Mouse (Mus musculus): Measurements from ENCODE around the gene Senp6. TPM values are rescaled to one million over a fixed set of nuclear protein-coding genes. Genes with fewer than 3 reads are reported as not detected.
"Not testable (repeated sequence)": the region's sequence is repeated elsewhere in the genome, so short reads cannot be mapped to it uniquely, and the experiment has no call there.

Senp6 gene
- polyA plus RNA-seq, 1 experiment: 43.0 TPM

DNA sequence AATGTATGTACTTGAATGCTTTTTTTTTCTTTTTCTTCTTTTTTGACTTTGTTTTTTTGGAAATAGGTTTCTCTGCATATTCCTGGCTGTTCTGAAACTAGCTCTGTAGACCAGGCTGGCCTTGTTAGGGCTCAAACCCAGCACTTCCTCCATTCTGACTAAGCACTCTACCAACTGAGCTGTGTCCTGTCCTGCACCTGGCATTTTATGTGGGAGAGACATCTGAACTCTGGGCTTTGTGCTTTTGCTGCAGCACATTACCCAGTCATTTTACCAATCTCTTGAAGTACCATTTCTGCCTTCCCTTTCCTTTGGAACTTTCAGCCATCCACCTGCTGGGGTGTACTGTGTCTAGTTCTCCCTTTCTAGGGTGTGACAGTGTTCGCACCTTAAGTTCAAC is 7.4 kb downstream of the Senp6 start:
- DNase-seq (ENCODE audit: extremely low spot score in 1 of 2, low spot score in 1 of 2): no peak

- no peak for DNase-seq (ENCODE audit: extremely low spot score in 1 of 2, low spot score in 1 of 2)
Observed at GRCm38 (mm10) chr9:80074949-80075348, 8.2 kb downstream of the Senp6 start.

DNA sequence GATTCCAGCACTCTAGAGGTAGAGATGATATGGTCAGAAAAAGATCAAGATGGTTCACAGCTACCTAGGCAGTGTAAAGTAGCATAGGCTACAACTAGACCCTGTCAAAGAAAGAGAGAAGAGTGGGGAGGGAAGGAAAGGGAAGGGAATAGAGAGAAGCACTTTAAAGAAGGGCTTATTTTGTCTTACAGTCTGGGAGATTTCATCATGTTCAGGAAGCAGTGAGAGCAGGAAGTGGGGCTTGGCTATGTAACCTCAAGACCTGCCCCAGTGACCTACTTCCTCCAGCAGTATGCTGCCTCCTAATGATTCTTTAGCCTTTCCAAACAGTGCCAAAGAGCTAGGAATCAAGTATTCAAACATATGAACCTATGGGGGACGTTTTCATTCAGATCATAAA is 14.2 kb downstream of the Senp6 start:
- no peak for DNase-seq (ENCODE audit: extremely low spot score in 1 of 2, low spot score in 1 of 2)

DNA sequence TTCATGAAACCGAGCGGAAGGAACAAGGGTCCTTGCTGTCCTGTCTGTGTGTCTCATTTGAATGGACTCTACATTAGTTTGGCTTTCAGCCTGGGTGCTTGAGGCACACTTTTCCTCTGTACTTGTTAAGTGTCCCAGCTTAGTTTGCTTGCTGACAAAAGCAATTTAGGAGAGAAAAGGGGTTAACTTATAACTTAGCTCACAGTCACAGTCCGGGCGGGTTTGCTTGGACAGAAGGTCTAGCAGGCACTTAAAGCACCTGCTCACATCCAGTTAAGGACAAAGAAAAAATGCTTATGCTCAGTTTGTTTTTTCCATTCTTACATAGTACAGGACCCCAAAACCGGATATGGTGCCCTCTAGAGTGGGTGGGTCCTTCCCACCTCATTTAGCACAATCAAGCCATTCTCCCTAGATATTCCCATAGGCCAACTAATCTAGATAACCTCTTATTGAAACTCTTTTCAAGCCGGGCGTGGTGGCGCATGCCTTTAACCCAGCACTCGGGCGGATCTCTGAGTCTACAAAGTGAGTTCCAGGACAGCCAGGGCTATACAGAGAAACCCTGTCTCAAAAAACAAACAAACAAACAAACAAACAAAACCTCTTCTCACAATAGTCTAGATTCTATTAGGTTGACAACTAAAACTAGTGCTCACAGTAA is 17.9 kb downstream of the Senp6 start:
- DNase-seq (ENCODE audit: extremely low spot score in 1 of 2, low spot score in 1 of 2): no peak

DNA sequence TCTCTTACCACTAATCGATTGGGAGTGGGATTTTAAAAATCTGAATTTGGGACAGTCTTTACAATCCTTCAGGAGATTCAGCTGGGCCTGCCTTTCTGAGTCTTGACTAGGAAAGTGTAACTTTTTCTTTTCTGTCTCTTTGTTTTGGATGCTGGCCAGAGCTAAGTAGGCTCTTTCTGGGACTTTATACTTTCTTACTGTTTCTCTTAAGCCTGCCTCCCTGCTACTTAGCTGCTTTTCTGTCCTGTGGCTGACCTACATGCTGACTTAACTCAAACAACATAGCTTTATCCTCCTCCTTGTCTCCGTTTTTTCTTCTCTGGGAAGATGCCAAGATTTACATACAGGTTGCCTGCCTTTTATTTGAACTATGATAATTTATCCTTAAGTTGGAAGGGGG is 19.0 kb downstream of the Senp6 start:
- DNase-seq (ENCODE audit: extremely low spot score in 1 of 2, low spot score in 1 of 2): no peak

DNA sequence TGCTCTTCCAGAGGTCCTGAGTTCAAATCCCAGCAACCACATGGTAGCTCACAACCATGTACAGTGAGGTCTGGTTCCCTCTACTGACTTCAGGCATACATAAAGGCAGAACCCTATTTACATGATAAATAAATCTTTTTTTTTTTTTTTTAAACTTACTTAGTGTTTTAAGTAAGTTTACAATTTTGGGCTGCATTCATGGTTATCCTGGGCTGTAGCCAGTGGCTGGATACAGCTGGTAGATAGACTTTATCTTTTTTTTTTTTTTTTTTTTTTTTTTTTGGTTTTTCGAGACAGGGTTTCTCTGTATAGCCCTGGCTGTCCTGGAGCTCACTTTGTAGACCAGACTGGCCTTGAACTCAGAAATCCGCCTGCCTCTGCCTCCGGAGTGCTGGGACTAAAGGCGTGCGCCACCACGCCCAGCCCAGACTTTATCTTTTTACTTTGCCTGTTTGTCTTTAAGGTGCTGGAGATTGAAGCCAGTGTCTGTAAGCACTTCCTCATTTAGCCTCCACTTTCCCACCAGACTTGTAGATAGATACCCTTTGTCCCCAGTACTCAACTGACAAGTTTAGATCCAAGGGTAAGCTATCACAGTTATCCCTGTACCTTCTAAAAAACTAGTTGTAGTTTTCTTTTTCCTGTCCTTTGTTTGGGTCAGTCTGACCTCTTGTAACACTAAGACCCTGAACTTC is 19.7 kb downstream of the Senp6 start:
- DNase-seq (ENCODE audit: extremely low spot score in 1 of 2, low spot score in 1 of 2): not testable (repeated sequence)

GRCm38 (mm10) chr9:80089409-80089808 is 22.7 kb downstream of the Senp6 start:
- DNase-seq (ENCODE audit: extremely low spot score in 1 of 2, low spot score in 1 of 2): no peak

DNA sequence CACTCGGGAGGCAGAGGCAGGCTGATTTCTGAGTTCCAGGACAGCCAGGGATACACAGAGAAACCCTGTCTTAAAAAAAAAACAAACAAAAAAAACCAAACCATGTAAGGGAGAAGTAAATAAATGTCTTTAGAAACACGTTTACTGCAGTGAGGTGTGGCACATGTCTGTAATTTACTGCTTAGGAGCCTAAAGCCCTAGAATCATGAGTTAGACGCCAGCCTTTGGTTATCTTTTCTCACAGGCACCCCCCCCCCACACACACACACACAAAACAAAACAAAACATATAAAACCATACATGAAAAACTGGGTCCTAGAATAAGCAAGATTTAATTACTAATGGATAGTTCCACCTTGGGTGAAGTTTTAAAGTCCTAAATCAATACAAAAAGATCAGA is 29.6 kb downstream of the Senp6 start:
- no peak for DNase-seq (ENCODE audit: extremely low spot score in 1 of 2, low spot score in 1 of 2)

DNA sequence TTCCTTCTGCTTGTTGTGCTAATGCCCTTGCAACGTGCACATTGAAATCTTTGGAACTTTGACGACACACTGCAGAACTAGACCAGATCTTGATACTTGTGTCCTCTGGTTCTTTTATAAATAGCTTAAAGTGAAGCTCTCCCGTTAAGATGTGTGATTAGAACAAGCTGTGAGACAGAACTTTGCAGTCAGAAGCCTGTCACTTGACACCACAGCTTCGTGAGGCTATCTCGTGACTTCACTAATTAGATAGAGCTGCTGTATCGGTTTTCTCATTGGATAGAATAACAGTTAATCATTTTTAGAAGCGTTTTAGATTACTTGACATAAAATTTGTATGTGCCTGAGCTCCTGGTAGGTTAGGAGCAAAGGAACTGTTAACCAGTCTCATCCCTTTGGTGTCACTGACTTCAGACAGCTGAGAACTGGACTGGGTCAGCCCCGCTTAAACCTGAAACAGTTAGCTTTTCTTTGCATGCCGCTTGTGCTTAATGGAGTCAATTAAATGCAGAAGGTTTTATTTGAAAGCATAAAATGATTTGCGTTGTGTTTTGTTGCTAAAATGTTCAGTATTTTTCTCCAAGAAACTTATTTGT is 79.4 kb downstream of the Senp6 start:
- no peak for DNase-seq (ENCODE audit: extremely low spot score in 1 of 2, low spot score in 1 of 2)

DNA sequence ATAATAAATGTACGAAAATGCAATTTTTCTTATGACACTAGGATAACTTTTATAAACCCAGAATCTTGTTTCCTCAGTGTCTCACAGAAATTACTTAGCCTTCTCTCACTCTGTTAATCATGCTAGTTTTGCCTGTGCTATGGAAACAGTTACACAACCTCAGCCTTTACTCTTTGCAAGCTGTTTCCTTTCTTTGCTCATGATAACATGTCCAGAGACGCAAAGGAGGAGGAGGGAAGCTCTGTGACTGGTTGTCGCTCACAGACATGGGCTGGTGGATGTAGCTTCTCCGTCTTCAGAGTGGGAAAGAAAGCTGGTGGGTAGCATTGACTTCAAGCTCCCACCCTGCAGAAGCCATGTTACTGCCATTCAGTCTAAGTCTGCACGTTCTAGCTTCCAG is 82.9 kb downstream of the Senp6 start:
- DNase-seq (ENCODE audit: extremely low spot score in 1 of 2, low spot score in 1 of 2): no peak

DNA sequence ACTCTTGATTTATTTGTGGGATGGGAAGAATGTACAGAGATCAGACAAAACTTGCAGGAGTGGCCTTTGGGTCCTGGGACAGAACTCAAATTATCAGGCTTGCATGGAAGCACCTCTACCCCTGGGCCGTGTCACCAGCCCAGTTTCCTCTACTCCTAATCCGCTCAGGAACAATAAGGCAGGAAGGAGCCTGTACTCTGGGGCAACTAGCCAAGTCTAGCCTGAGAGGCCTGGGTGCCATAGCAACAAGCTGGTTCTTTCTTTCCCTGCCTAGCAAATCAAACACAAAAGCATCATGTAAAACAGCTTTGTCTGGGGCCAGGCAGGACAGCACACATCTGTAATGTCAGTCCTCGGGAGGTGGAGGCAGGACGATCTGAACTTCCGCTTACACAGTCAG is 88.6 kb downstream of the Senp6 start:
- DNase-seq (ENCODE audit: extremely low spot score in 1 of 2, low spot score in 1 of 2): peak; percentile 39 to 71

- DNase-seq (ENCODE audit: extremely low spot score in 1 of 2, low spot score in 1 of 2): no peak
Observed at GRCm38 (mm10) chr9:80156780-80157179, 90.1 kb downstream of the Senp6 start.

GRCm38 (mm10) chr9:80157840-80158465 is 91.2 kb downstream of the Senp6 start:
- no peak for DNase-seq (ENCODE audit: extremely low spot score in 1 of 2, low spot score in 1 of 2)

- DNase-seq (ENCODE audit: extremely low spot score in 1 of 2, low spot score in 1 of 2): no peak
Observed at GRCm38 (mm10) chr9:80158937-80159336, 92.2 kb downstream of the Senp6 start.

DNA sequence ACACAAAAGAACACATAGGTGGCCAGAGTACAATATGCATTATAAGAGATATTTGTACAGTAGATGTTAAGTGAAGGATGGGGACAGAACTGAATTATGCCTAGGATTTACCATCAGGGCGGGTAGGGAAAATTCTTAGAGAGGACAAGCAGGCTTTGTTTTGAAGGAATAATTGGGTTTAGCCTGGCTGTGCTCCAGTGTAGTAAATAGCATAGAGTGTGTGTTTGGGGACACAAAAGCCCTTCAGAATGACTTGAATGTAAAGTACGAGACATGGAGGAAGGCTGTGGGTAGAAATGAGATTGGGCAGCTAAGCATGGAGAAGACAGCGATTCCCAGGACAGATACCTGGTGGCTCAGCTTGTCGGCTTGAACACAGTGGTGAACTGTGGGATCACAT is 94.7 kb downstream of the Senp6 start:
- no peak for DNase-seq (ENCODE audit: extremely low spot score in 1 of 2, low spot score in 1 of 2)

DNA sequence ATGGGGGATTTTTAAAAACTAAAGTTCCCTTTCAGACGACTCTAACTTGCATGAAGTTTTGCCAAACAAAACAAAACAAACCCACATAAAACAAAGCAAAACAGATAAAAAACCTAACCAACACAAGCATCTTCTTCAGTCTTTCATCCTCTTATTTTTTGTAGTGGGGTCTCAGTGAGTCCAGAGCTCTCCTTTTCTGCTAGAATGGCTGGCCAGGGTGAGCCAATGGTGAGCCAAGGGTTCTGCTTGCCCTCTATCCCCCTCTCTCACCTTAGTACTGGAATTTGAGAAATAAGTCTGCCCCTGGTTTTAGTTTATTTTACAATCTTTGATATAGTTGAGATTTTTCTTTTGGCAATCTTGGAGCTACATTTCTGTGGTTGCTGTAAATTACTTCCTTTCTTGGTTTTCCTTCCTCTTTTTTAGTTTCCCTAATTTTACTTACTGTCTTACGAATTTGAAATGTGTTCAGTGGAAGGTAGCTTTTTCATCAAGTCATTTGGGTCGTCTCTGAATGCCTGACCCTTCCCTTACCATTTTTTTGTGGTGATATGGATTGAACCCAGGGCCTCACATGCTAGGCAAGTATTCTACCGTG is 96.5 kb downstream of the Senp6 start:
- no peak for DNase-seq (ENCODE audit: extremely low spot score in 1 of 2, low spot score in 1 of 2)

DNA sequence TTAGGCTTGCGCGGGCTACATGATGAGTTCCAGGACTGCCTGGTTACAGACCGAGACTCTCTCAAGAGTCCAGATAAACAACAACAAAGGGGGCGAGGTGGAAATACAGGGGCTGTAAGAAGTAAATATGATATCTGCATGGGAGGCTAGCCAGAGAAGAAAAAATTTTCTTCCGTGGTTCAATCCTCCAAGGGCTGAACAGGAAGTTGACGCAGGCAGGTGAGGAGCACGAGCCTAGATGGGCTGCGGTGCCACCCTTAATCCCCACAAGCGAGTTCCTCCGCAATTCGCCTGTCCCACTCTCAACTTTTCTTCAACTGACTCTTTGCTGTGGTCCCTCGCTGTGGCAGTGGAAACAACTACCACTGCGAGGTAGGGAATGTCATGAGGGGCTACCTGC is 97.5 kb downstream of the Senp6 start:
- peak in 1 of 2 experiments; percentile 26 for DNase-seq (ENCODE audit: extremely low spot score in 1 of 2, low spot score in 1 of 2)

GRCm38 (mm10) chr9:80164611-80165474 is 98.1 kb downstream of the Senp6 start, which contains the start of gene Myo6:
Gene Myo6, plus strand, starts transcription at chr9:80165031.
- peak; percentile 83 to 96 for DNase-seq (ENCODE audit: extremely low spot score in 1 of 2, low spot score in 1 of 2)

GRCm38 (mm10) chr9:80165690-80166089 is 99.0 kb downstream of the Senp6 start:
- no peak for DNase-seq (ENCODE audit: extremely low spot score in 1 of 2, low spot score in 1 of 2)

- DNase-seq (ENCODE audit: extremely low spot score in 1 of 2, low spot score in 1 of 2): no peak
Observed at GRCm38 (mm10) chr9:80166425-80166824, 99.7 kb downstream of the Senp6 start.

Measured in frontal cortex, adult 2 months (tissue).